Mouse (Mus musculus) CH12.LX (cell line): ENCODE measurements around the gene Zfp617. TPM values are rescaled to one million over a fixed set of nuclear protein-coding genes. Genes with fewer than 3 reads are reported as not detected.

ENCODE experiments used
- DNase-seq: peaks from one replicate; pipeline ENCODE4 v3.0.0-alpha.2; 2013; ENCODE audit errors: extremely low read depth
- H3K27ac ChIP-seq: 2 replicates; pipeline ENCODE4 v1.5.1; 2012; ENCODE audit warnings: low read depth, mild to moderate bottlenecking, control low read depth, moderate library complexity; ENCODE audit not compliant: insufficient read depth
- H3K27me3 ChIP-seq: replicated peaks from 2 replicates; pipeline ENCODE3; 2012; ENCODE audit warnings: inconsistent platforms
- H3K36me3 ChIP-seq, 2 experiments: replicated peaks in 1 of 2; 2 replicates each; pipeline versions ENCODE3 to v1.6.1; 2012; ENCODE audit warnings: inconsistent platforms in 1 of 2, low read length in 1 of 2, mild to moderate bottlenecking in 1 of 2, mixed read lengths in 1 of 2, moderate library complexity in 1 of 2; ENCODE audit not compliant: control insufficient read depth in 1 of 2, insufficient read depth in 1 of 2
- H3K4me1 ChIP-seq, 2 experiments: 2 replicates each; pipeline ENCODE4 v1.6.1; 2012; ENCODE audit warnings: inconsistent platforms in 1 of 2, moderate library complexity in 1 of 2; ENCODE audit not compliant: insufficient read depth in 2 of 2, control insufficient read depth in 1 of 2
- H3K4me2 ChIP-seq: 2 replicates; pipeline ENCODE4 v1.6.1; 2012; ENCODE audit warnings: low read depth, mild to moderate bottlenecking, control low read depth; ENCODE audit not compliant: poor library complexity, insufficient read depth, severe bottlenecking
- H3K4me3 ChIP-seq, 3 experiments: fragments of 150-350 bp in 1 of 3; sonication (generic) in 1 of 3; replicated peaks in 1 of 3; 2 replicates each; pipeline versions ENCODE3 to v1.5.1; 2011 to 2012; ENCODE audit warnings: low read depth in 2 of 3, low read length in 2 of 3, mild to moderate bottlenecking in 2 of 3, moderate library complexity in 2 of 3, control low read depth in 1 of 3, improper control_type of control experiment in 1 of 3, inconsistent platforms in 1 of 3, mixed read lengths in 1 of 3; ENCODE audit not compliant: poor library complexity in 1 of 3
- H3K79me2 ChIP-seq: replicated peaks from 2 replicates; pipeline ENCODE4 v1.6.1; 2012; ENCODE audit warnings: mild to moderate bottlenecking, moderate library complexity; ENCODE audit not compliant: control insufficient read depth, poor library complexity, insufficient read depth, severe bottlenecking; ENCODE audit errors: extremely low read depth
- H3K9ac ChIP-seq: 2 replicates; pipeline ENCODE4 v1.6.1; 2012; ENCODE audit warnings: low read depth, mild to moderate bottlenecking, control low read depth, moderate library complexity; ENCODE audit not compliant: insufficient read depth
- H3K9me3 ChIP-seq: replicated peaks from 2 replicates; pipeline ENCODE3; 2012; ENCODE audit warnings: low read length, inconsistent platforms, mixed read lengths
- BHLHE40 ChIP-seq: IDR thresholded peaks from 2 replicates; pipeline ENCODE4 v1.6.1; 2011; ENCODE audit warnings: mild to moderate bottlenecking, low read depth, low read length, improper control_type of control experiment
- E2F4 ChIP-seq: IDR thresholded peaks from 2 replicates; pipeline ENCODE4 v1.6.1; 2011; ENCODE audit warnings: low read depth, low read length, improper control_type of control experiment; ENCODE audit not compliant: insufficient replicate concordance
- GABPA ChIP-seq: IDR thresholded peaks from 2 replicates; pipeline ENCODE4 v1.6.1; 2012; ENCODE audit warnings: low read depth, low read length, improper control_type of control experiment, inconsistent platforms; ENCODE audit not compliant: insufficient replicate concordance
- IRF4 ChIP-seq: IDR thresholded peaks from 2 replicates; pipeline ENCODE4 v1.6.1; 2014; ENCODE audit warnings: low read depth, mild to moderate bottlenecking, inconsistent platforms, low read length, improper control_type of control experiment
- JUND ChIP-seq: conservative IDR thresholded peaks from 2 replicates; pipeline ENCODE4 v1.6.1; 2011; ENCODE audit warnings: low read depth, low read length, improper control_type of control experiment
- MXI1 ChIP-seq: IDR thresholded peaks from 2 replicates; pipeline ENCODE4 v1.6.1; 2011; ENCODE audit warnings: mild to moderate bottlenecking, low read depth, low read length, improper control_type of control experiment
- MYC ChIP-seq: IDR thresholded peaks from 2 replicates; pipeline ENCODE4 v1.6.1; 2011; ENCODE audit warnings: low read depth, mild to moderate bottlenecking, improper control_type of control experiment, low read length
- NRF1 ChIP-seq: IDR thresholded peaks from 2 replicates; pipeline ENCODE4 v1.6.1; 2014; ENCODE audit warnings: low read depth, mild to moderate bottlenecking, inconsistent platforms, low read length, improper control_type of control experiment, moderate library complexity
- POLR2A ChIP-seq: IDR thresholded peaks from 2 replicates; pipeline ENCODE4 v1.6.1; 2011; ENCODE audit warnings: low read depth, mild to moderate bottlenecking, improper control_type of control experiment, low read length
- RCOR1 ChIP-seq: conservative IDR thresholded peaks from 2 replicates; pipeline ENCODE4 v1.6.1; 2012; ENCODE audit warnings: low read depth, mild to moderate bottlenecking, inconsistent platforms, low read length, improper control_type of control experiment
- TBP ChIP-seq: conservative IDR thresholded peaks from 2 replicates; pipeline ENCODE4 v1.6.1; 2011; ENCODE audit warnings: low read depth, low read length, improper control_type of control experiment
- USF1 ChIP-seq: IDR thresholded peaks from 2 replicates; pipeline ENCODE4 v1.6.1; 2014; ENCODE audit warnings: low read depth, mild to moderate bottlenecking, inconsistent platforms, low read length, improper control_type of control experiment
- ZC3H11A ChIP-seq: IDR thresholded peaks from 2 replicates; pipeline ENCODE4 v1.6.1; 2012; ENCODE audit warnings: low read depth, mild to moderate bottlenecking, inconsistent platforms, low read length, improper control_type of control experiment
- ZMIZ1 ChIP-seq: IDR thresholded peaks from 2 replicates; pipeline ENCODE4 v1.6.1; 2012; ENCODE audit warnings: low read depth, mild to moderate bottlenecking, inconsistent platforms, low read length, improper control_type of control experiment
- ZNF384 ChIP-seq: IDR thresholded peaks from 2 replicates; pipeline ENCODE4 v1.6.1; 2012; ENCODE audit warnings: low read depth, low read length, improper control_type of control experiment, inconsistent platforms
- dilution Hi-C: fragments of 300-500 bp; cut with MboI; formaldehyde crosslinking; loops from 2 replicates; pipeline ENCODE4 v1.14.3; 2020; ENCODE audit warnings: low sequenced_read_pairs; ENCODE audit not compliant: extremely low pct_unique_long_range_greater_than_20kb, extremely low pct_ligation_motif_present
- in situ Hi-C: fragments of 300-500 bp; cut with MboI; formaldehyde crosslinking; loops from 3 replicates; pipeline ENCODE4 v1.14.3; 2019; ENCODE audit warnings: low sequenced_read_pairs, low pct_ligation_motif_present, low pct_unique_long_range_greater_than_20kb, mixed read lengths
- polyA plus RNA-seq: library from polyadenylated mRNA; unstranded; fragments of >175 nt; gene quantifications from 2 replicates; pipeline ENCODE4 v1.2.1, GENCODE M21; 2012; ENCODE audit warnings: low read depth; ENCODE audit not compliant: insufficient read length
- total RNA-seq, 2 experiments: library from RNA; depleted of rRNA; stranded (reverse); fragments of 300-350 nt in 1 of 2; fragments of >200 nt in 1 of 2; gene quantifications; 2 replicates each; pipeline ENCODE4 v1.2.3; 2012 to 2014

Gene Zfp617
- total and polyA plus RNA-seq, 3 experiments = 8.6 to 24.9 (median 9.5) TPM

DNA sequence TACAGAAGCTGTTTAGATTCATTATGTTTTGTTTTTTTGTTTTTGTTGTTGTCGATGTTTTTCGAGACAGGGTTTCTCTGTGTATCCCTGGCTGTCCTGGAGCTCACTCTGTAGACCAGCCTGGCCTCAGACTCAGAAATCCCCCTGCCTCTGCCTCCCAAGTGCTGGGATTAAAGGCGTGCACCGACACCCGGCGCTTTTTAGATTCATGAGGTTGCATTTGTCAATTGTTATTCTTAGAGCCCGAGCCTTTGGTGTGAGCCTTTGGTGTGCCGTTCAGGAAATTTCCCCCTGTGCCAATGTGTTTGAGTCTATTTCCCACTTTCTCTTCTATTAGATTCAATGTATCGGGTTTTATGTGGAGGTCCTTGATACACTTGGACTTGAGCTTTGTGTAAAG lies 46.2 kb downstream of the Zfp617 start:
- peaks cover 0 to 6% of the 10 kb centered on the region in 2 experiments for H3K36me3 ChIP-seq
- H3K27me3 ChIP-seq = no peaks in the 10 kb centered on the region
- in situ Hi-C loops = no loop called here
- no peak overlapping the region for H3K4me3 ChIP-seq
- H3K9me3 ChIP-seq = no peaks in the 10 kb centered on the region
- TF ChIP-seq USF1 (no peak), BHLHE40 (no peak), JUND (no peak), ZNF384 (no peak), E2F4 (no peak), ZC3H11A (no peak), POLR2A (no peak), NRF1 (no peak)
- no peak for DNase-seq
- no peak overlapping the region for H3K4me2 ChIP-seq
- dilution Hi-C loops = no loop called here
- no peak overlapping the region for H3K27ac ChIP-seq
- H3K4me1 ChIP-seq = peaks cover 0 to 22% of the 10 kb centered on the region in 2 experiments; a peak in 2 of 4 replicates
- H3K79me2 ChIP-seq = peaks cover 29% of the 10 kb centered on the region
- no peak overlapping the region for H3K9ac ChIP-seq

DNA sequence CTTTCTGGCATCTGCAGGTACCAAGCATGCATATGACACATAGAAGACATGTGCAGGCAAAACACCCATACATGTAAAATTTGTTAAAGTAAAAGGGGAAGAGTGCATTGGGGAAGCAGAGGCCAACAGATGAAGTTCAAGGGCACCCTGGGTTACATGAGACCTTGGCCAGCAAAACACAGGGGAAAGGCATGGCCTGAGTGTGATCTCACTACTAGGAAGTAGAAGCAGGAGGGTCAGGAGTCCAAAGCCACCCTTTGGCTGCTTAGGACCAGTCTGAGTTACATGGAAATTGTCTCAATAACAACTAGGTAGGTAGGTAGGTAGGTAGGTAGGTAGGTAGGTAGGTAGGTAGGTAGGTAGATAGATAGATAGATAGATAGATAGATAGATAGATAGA lies 52.0 kb downstream of the Zfp617 start:
- Histone ChIP-seq H3K27ac (no peak overlapping the region), H3K79me2 (peaks cover 17% of the 10 kb centered on the region), H3K27me3 (no peaks in the 10 kb centered on the region), H3K9ac (no peak overlapping the region), H3K4me2 (no peak overlapping the region), H3K4me3 (no peak overlapping the region), H3K36me3 (peaks cover 8 to 45% of the 10 kb centered on the region in 2 experiments), H3K9me3 (peaks cover 11% of the 10 kb centered on the region), H3K4me1 (peaks cover 0 to 21% of the 10 kb centered on the region in 2 experiments; a peak in 2 of 4 replicates)
- TF ChIP-seq TBP = no peak
- TF ChIP-seq ZC3H11A = no peak
- TF ChIP-seq MYC = no peak
- TF ChIP-seq BHLHE40 = no peak
- no peak for TF ChIP-seq IRF4
- TF ChIP-seq ZMIZ1 = no peak
- no peak for TF ChIP-seq NRF1
- TF ChIP-seq GABPA = no peak
- dilution Hi-C loops = no loop called here
- no peak for DNase-seq
- in situ Hi-C loops = no loop called here

GRCm38 (mm10) chr8:71961796-71962195 lies 53.4 kb downstream of the Zfp617 start:
- Histone ChIP-seq H3K79me2 (peaks cover 17% of the 10 kb centered on the region), H3K9ac (no peak overlapping the region), H3K36me3 (peaks cover 16 to 58% of the 10 kb centered on the region in 2 experiments), H3K4me2 (no peak overlapping the region), H3K9me3 (peaks cover 19% of the 10 kb centered on the region), H3K27ac (no peak overlapping the region), H3K4me3 (no peak overlapping the region), H3K27me3 (no peaks in the 10 kb centered on the region), H3K4me1 (peaks cover 0 to 21% of the 10 kb centered on the region in 2 experiments; a peak in 2 of 4 replicates)
- no peak for TF ChIP-seq MXI1
- no peak for TF ChIP-seq RCOR1
- in situ Hi-C loops (no loop called here), dilution Hi-C loops (no loop called here)
- no peak for DNase-seq
